22 mouse cellular contexts compared by ENCODE assay signal in the genomic region with DNA sequence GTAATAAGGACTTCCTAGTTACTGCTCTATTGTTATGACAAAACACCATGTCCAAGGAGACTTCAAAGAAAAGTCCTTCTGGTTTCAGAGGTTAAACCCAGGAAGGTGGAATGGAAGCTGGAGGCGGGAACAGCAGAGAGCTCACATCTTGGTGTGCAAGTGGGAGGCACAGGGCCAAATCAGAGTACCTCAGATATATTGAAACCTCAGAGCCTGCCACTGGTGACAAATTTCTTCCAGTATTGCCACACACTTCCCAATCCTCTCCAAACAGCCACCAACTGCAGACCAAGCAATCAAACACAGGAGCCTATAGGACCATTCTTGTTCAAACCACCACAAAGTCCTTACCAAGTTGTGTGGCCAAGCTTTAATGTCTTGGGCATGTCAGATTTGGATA. TPM values are rescaled to one million over a fixed set of nuclear protein-coding genes. Genes with fewer than 3 reads are reported as not detected.
DNase-seq lines count a peak whose midpoint lies in the region; ATAC-seq lines count a peak whose summit lies in the region.
"Had no signal": no experiment of that assay in that cellular context is flagged by ENCODE, and none has a peak within 500 bp of the region (broad histone marks: within the 10 kb centered on the region; RNA-seq: fewer than 3 reads in every experiment).

No protein-coding gene starts in this region.

- no peak overlapping the region for H3K9ac ChIP-seq in midbrain, embryonic 11.5 days (ENCODE audit: low read length)
- no peak overlapping the region for H3K9ac ChIP-seq in midbrain, embryonic 13.5 days (replicated peaks)
- H3K9ac ChIP-seq in intestine, embryonic 16.5 days (ENCODE audit: low read depth, low read length) = no peak overlapping the region
- H3K9ac ChIP-seq: embryonic facial prominence, embryonic 12.5 days; forebrain, embryonic 13.5 days; forebrain, embryonic 15.5 days; forebrain, postnatal 0 days had no signal

- no peaks in the 10 kb centered on the region for H3K9me3 ChIP-seq in midbrain, embryonic 11.5 days (ENCODE audit: control insufficient read depth, low read length)
- no peaks in the 10 kb centered on the region for H3K9me3 ChIP-seq in midbrain, embryonic 13.5 days
- no peaks in the 10 kb centered on the region for H3K9me3 ChIP-seq in intestine, embryonic 16.5 days (ENCODE audit: control insufficient read depth, low read length)
- H3K9me3 ChIP-seq: embryonic facial prominence, embryonic 10.5 days; embryonic facial prominence, embryonic 12.5 days; forebrain, embryonic 13.5 days; forebrain, embryonic 15.5 days had no signal

- intact Hi-C loops in heart, postnatal 14 days (cut with DNase I) = no loop called here

- no peak overlapping the region for H3K4me3 ChIP-seq in midbrain, embryonic 11.5 days (ENCODE audit: low read depth, low read length)
- H3K4me3 ChIP-seq in midbrain, embryonic 13.5 days (replicated peaks) = no peak overlapping the region
- H3K4me3 ChIP-seq in intestine, embryonic 16.5 days (ENCODE audit: low read length) = no peak overlapping the region
- H3K4me3 ChIP-seq: embryonic facial prominence, embryonic 10.5 days; embryonic facial prominence, embryonic 12.5 days; forebrain, embryonic 13.5 days; forebrain, embryonic 15.5 days had no signal

- no peaks in the 10 kb centered on the region for H3K27me3 ChIP-seq in midbrain, embryonic 11.5 days (ENCODE audit: control insufficient read depth, insufficient read depth, low read length)
- no peaks in the 10 kb centered on the region for H3K27me3 ChIP-seq in midbrain, embryonic 13.5 days
- no peaks in the 10 kb centered on the region for H3K27me3 ChIP-seq in intestine, embryonic 16.5 days (replicated peaks; ENCODE audit: control insufficient read depth, insufficient read depth, low read length)
- H3K27me3 ChIP-seq: embryonic facial prominence, embryonic 12.5 days; forebrain, embryonic 13.5 days; forebrain, embryonic 15.5 days had no signal

- ATAC-seq in midbrain, embryonic 11.5 days (ENCODE audit: low FRiP score) = no peak
- no peak for ATAC-seq in midbrain, embryonic 13.5 days
- peak; percentile 46; the same call in 1 of the 2 replicates for ATAC-seq in common myeloid progenitor, adult 5-6 weeks (replicated peaks; ENCODE audit: low read depth, poor library complexity, severe bottlenecking)
- peak; percentile 40; the same call in 1 of the 2 replicates for ATAC-seq in megakaryocyte progenitor cell, adult 5-6 weeks (replicated peaks; ENCODE audit: poor library complexity)
- no peak for ATAC-seq in intestine, embryonic 16.5 days
- ATAC-seq: forebrain, embryonic 13.5 days; forebrain, embryonic 15.5 days; forebrain, postnatal 0 days had no signal

- WGBS in midbrain, embryonic 11.5 days = 81% methylated on average over 1 of the region's 1 CpGs
- 88% methylated on average over 1 of the region's 1 CpGs for WGBS in midbrain, embryonic 13.5 days
- WGBS in intestine, embryonic 16.5 days = 90% methylated on average over 1 of the region's 1 CpGs

- peak; percentile 75 for DNase-seq in heart, adult 11 months
- DNase-seq in heart, postnatal 14 days = no peak
- DNase-seq in midbrain, embryonic 11.5 days (ENCODE audit: low spot score, missing footprints) = peak; percentile 26
- no peak for DNase-seq in layer of hippocampus, adult 18-20 months (ENCODE audit: low spot score in 2 of 2)
- DNase-seq: adrenal gland, adult 2 months; adrenal gland, postnatal 14 days; adrenal gland, postnatal 36 days; B cell, adult 2 months; cerebellum, adult 11-12 months; cerebellum, adult 2 months; cerebellum, adult 9-10 months; cerebellum, postnatal 10 days; cerebellum, postnatal 36 days; forebrain, postnatal 0 days had no signal

- no peaks in the 10 kb centered on the region for H3K4me1 ChIP-seq in midbrain, embryonic 11.5 days (ENCODE audit: control insufficient read depth, insufficient read depth, low read length)
- H3K4me1 ChIP-seq in midbrain, embryonic 13.5 days (replicated peaks) = 0 out of 2 replicates have a peak, but pooled peaks cover 3% of the 10 kb centered on the region
- no peaks in the 10 kb centered on the region for H3K4me1 ChIP-seq in intestine, embryonic 16.5 days (ENCODE audit: control insufficient read depth, insufficient read depth, low read length)
- H3K4me1 ChIP-seq: embryonic facial prominence, embryonic 12.5 days; forebrain, embryonic 13.5 days had no signal

- H3K36me3 ChIP-seq in midbrain, embryonic 11.5 days (ENCODE audit: control insufficient read depth, insufficient read depth, low read length) = no peaks in the 10 kb centered on the region
- H3K36me3 ChIP-seq in midbrain, embryonic 13.5 days = no peaks in the 10 kb centered on the region
- no peaks in the 10 kb centered on the region for H3K36me3 ChIP-seq in intestine, embryonic 16.5 days (ENCODE audit: control insufficient read depth, insufficient read depth, low read length)
- H3K36me3 ChIP-seq: embryonic facial prominence, embryonic 10.5 days; embryonic facial prominence, embryonic 12.5 days; forebrain, embryonic 15.5 days had no signal

- no peak overlapping the region for H3K27ac ChIP-seq in midbrain, embryonic 11.5 days (ENCODE audit: low read depth, low read length)
- no peak overlapping the region for H3K27ac ChIP-seq in midbrain, embryonic 13.5 days
- H3K27ac ChIP-seq in intestine, embryonic 16.5 days (ENCODE audit: low read length) = no peak overlapping the region
- H3K27ac ChIP-seq: embryonic facial prominence, embryonic 10.5 days; embryonic facial prominence, embryonic 12.5 days; forebrain, embryonic 13.5 days; forebrain, embryonic 15.5 days had no signal

- H3K4me2 ChIP-seq in midbrain, embryonic 11.5 days = no peak overlapping the region
- no peak overlapping the region for H3K4me2 ChIP-seq in midbrain, embryonic 13.5 days (replicated peaks)
- no peak overlapping the region for H3K4me2 ChIP-seq in intestine, embryonic 16.5 days (ENCODE audit: low read depth, low read length)
- H3K4me2 ChIP-seq: embryonic facial prominence, embryonic 12.5 days; forebrain, embryonic 13.5 days; forebrain, embryonic 15.5 days had no signal

RNA-seq across cellular contexts. Expression of a gene that starts 23.8 kb away (rescaled TPM):
- total RNA-seq in heart, postnatal 14 days (2021) = 10 to 100 TPM; 21.1 to 22.5 TPM
- 75.2 and 83.0 TPM in 2 replicates for polyA plus RNA-seq in midbrain, embryonic 11.5 days (2014; fragmentation: Nextera tagmentation; extraction: Ambion mirVana)
- 93.9 and 95.5 TPM in 2 replicates for polyA plus RNA-seq in midbrain, embryonic 13.5 days (2015; fragmentation: Nextera tagmentation; extraction: Ambion mirVana)
- 30.0 and 53.6 TPM in 2 replicates for total RNA-seq in common myeloid progenitor, adult 5-6 weeks (2017)
- 16.3 and 23.8 TPM in 2 replicates for total RNA-seq in megakaryocyte progenitor cell, adult 5-6 weeks (2015)
- total RNA-seq in megakaryocyte progenitor cell, adult 5-6 weeks (2017) = 33.6 and 35.0 TPM in 2 replicates
- 24.6 and 27.2 TPM in 2 replicates for polyA plus RNA-seq in intestine, embryonic 16.5 days (2015; fragmentation: Nextera tagmentation; extraction: Ambion mirVana)
- 10 to 100 TPM; 37.5 to 39.9 TPM for total RNA-seq in layer of hippocampus, adult 18-20 months (2021)

Comparison
In these comparisons a context has a peak if more than half of its experiments do, and no peak if none do; other contexts are left out.
1. DNase-seq: peak in heart, adult 11 months (single experiment) and midbrain, embryonic 11.5 days (single experiment); none in heart, postnatal 14 days (0 of 2) and layer of hippocampus, adult 18-20 months (0 of 2).
2. ATAC-seq: peak in common myeloid progenitor, adult 5-6 weeks (single experiment) and megakaryocyte progenitor cell, adult 5-6 weeks (single experiment); none in midbrain, embryonic 11.5 days (single experiment), midbrain, embryonic 13.5 days (single experiment) and intestine, embryonic 16.5 days (single experiment).